Mouse (Mus musculus) G1E (cell line): ENCODE results near the gene Lyrm4.

Source experiments
- CTCF ChIP-seq: IDR thresholded peaks from 2 replicates; pipeline ENCODE4 v1.5.1; 2012; ENCODE audit warnings: low read depth, low read length, inconsistent platforms, mixed read lengths
- TAL1 ChIP-seq: conservative IDR thresholded peaks from 2 replicates; pipeline ENCODE4 v1.6.1; 2012; ENCODE audit warnings: low read depth, low read length, inconsistent platforms, mixed read lengths

DNA sequence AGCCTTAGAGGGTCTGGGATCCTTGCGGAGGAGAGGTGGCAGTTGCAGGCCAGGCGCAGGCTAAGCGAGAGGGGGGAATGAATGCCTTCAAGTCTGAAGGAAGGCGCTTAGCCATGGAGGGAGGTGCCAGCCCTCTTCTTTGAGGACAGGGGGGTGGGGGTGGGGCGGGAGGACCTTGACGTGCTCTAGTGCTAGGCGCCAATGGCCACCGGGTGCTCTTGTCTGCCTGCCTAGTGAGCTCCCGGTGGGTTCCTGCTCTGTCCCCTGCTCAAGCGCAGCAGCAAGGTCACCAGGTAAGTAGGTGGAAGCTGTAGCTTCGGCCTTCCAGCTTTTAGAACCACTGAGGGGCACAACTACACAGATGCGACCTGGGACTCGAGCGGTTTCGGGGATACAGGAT, 149.6 kb downstream of the Lyrm4 start:
- TF ChIP-seq CTCF (no peak), TAL1 (no peak)
